Mouse (Mus musculus) large intestine, adult 2 months (tissue): ENCODE results near the gene Serpinb1c. TPM values are rescaled to one million over a fixed set of nuclear protein-coding genes. Genes with fewer than 3 reads are reported as not detected.
"Not testable (repeated sequence)": the region's sequence is repeated elsewhere in the genome, so short reads cannot be mapped to it uniquely, and the experiment has no call there.

Source experiments
- DNase-seq: peaks from one replicate; pipeline ENCODE4 v3.0.0-alpha.2; 2012; ENCODE audit warnings: low read depth, low spot score
- WGBS: fragments of 180-500 bp; shearing (Covaris S2); methylation state at CpG from one replicate; pipeline ENCODE4 v1.1.7; 2018; 5-methylcytosine and 5-hydroxymethylcytosine counted together
- polyA plus RNA-seq: library from polyadenylated mRNA; depleted of rRNA; stranded (reverse); fragments of >200 nt; gene quantifications from 2 replicates; pipeline ENCODE4 v1.2.3, GENCODE M21; 2012; rRNA removed

Serpinb1c gene
- not detected in 2 replicates for polyA plus RNA-seq

DNA sequence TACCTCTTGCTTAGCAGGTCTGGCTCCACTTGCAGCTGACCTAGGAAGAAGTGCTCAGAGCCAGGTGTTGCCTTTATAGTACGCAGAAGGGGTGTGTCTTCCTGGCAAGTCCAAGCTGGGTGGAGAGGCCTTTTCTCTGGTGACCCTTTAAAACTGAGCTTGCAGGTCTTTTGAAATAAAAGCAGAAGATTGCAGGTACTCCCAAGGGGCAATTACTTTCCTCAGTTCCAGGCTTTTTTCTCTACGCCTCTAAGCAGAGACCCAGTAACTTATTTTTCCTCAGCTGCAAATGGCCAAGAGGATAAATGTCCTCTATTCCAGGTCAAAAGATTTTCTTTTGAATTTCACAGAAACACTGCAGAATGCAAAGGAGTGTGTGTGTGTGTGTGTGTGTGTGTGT is at the start of gene Serpinb1c:
TSS of gene Serpinb1c (minus strand) at position 101 of the 400 bp plus-strand sequence.
- peak; percentile 24 for DNase-seq
- WGBS, result 46% methylated on average over 2 of the region's 2 CpGs

DNA sequence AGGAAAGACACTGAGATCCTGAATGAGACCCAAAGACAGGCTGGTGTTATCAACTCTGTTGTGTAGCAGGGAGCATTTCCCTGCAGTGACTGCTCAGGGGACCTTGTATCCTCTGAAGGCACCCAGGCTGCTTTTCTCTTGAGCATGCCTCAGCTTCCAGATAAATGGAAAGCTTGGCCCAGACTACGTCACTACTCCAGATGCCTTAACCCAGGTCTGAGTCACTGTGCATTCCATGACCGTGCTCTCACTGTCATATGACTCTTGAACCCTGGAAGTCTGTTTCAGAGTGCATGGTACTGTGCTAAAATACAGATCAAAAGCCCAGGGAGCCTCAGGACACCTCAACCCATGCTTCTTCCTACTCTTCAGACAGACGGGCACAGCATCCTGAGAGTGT is 41.2 kb upstream of the Serpinb1c start:
- not testable (repeated sequence) for DNase-seq
- WGBS, result 54% methylated on average over 3 of the region's 3 CpGs

DNA sequence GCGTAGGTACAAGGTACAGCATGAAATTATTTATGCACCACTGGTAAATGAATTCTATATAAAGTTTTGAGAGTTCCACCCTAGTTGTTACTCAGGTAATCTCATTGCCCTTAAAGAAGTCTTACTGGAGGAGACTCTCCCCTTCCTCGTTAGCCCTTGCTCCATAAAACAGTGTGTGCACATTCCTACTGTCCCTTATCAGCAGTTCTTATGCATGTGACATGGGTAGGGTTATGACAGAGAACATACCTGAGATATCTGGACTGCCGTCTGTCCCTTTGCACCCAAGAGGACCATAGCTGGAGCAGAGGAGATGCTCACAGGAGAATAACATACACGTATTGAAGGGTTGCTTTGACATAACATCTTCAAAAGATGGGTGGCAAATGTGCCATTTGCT is 40.3 kb upstream of the Serpinb1c start:
- DNase-seq, result not testable (repeated sequence)
- 53% methylated on average over 4 of the region's 4 CpGs for WGBS

DNA sequence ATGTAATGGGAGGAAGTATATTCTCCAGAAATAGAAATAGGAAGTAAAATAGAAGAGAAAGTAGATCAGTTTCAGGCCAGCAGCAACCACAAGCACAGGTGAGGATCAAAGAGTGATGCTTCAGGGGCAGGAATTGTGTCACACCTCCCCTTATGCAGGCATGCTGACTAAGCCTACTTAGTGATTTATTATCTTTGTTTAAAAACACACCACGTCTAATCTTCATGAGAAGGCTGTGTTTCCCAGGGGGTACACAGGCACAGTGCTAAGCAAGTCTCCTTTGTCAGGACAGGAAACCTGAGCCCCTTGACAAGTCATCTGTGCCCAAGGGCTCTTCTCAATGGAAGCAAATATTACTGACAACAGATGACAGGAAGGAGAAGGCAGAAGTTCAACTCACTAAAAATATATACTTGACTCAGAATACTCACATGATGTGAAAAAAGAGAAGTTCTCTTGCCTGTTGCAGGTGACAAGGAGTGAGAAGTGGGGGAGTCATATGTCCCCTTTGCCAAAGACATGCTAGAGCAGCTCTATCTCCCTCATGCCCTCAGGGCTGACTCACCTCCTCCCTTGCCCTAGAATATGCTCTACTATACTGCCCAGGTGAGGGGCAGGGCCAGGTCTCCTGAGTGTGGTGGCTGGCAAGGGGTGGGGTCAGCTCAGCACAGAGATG is 36.8 kb upstream of the Serpinb1c start:
- WGBS, result 9% methylated on average over 1 of the region's 1 CpGs
- DNase-seq, result no peak

DNA sequence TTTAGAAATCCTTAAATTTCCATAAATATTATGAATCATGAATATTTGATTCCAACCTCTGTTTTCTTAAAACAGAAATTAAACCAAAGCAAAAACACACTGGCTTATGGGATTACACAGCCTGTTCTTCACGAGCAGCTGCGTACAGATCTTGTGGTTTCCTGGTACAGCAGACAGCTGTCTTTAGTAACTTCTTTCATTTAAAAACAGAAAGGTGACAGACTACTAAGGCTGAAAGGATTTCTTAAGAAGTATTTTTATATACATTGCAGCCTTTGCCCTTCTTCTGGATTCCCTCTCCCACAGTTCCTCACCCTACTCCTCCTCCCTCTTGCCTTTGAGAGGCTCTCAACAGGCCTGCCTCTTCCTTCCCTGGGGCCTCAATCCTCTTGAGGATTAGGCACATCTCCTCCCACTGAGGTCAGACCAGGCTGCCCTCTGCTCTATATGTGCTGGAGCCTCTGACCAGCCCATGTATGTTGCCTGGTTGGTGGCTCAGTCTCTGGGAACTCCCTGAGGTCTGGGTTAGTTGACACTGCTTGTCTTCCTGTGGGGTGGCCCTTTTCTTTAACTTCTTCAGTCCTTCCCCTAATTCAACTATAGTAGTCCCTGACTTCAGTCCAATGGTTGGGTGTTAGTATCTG is 31.2 kb upstream of the Serpinb1c start:
- no peak for DNase-seq
- 65% methylated on average over 2 of the region's 2 CpGs for WGBS

DNA sequence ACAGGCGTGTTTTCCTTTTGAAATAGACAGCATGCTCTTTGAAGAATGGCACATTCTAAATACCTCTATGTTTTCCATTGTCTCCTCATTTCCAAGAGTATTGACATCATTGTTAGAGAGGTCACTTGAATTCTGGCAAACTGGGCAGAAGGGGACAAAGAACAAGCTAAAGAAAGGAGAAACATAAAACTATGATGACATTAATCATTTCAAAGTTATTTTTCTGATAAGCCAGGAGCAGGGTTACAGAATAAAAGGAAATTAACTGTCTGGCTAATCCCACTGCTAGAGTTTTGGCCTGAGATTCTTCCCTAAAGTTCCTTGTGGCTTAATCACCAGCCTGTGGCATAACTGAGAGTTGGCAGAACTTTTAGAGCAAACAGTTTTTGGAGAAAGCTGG is 29.2 kb upstream of the Serpinb1c start:
- 83% methylated on average over 1 of the region's 1 CpGs for WGBS
- no peak for DNase-seq

DNA sequence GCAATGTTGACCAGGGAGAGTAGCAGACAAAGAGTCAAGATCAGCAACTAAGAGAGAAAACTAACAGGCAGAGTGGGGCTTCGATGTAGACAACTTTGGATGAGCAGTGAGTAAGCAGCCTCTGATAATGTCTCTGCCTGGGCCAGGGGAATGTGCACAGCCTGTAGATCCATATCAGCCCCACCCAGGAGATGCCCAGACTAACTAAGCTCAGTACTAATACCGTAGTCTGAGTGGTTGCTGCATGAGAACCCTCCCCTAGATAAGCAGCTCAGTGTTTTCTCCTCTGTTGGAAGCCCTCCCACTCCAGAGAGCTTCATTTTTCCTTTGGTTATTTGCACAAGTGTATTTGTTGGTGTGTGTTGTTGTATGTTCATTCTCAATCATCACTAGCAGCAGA is 28.6 kb upstream of the Serpinb1c start:
- no peak for DNase-seq
- WGBS, result 61% methylated on average over 2 of the region's 2 CpGs

DNA sequence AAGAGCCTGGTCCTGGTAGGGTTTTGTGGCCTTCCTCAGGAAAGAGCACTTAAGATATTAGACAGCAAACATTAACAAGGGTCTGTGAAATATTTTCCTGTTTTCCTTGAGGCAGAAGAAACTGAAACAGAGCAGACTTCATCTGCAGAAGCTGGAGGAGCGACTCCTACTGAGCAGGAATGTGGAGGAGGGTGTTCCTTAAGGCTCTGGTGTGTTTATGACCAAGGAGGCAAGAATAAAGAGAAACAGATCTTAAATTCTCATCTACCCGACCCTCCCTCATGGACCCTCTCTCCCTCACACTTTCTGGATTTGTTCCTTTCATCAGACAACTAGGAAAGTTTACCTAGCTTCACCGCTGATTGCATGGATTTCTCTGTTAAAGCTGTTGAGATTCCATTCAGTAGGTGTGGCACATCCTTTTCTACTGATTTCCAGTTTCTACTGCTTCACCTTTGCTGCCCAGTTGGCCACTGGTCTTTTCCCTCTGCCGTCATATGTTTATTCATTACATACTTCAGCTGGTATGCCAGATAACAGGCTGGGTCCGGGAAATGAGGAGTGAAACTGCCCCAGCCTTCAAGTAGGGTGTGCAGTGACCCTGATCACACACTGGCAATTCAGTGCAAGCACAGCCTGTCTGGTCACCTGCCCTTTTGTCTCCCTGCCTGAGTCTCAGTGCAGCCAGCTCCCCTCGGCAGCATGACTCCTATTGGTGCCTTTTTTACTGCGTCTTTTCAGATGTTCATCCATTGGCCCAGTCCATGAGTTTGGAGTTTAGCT is 26.8 kb upstream of the Serpinb1c start:
- DNase-seq, result no peak

DNA sequence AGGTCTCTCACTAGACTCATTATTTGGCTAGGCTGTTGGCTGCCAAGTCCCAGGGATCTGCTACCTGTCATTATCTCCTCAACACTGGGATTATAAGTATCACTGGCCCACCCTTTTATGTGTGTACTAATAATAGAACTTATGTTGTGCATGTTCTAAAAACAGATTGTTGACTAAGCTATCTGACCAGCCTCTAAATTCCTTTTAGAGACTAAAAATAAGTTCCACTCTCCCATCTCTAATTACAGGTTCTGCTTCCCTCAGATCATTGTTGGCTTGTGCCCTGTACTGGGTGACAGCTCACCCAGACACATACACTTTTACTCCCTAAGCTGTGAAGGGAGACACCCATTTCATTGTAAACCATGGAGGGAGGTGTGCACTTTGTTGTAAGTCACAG is 24.6 kb upstream of the Serpinb1c start:
- DNase-seq, result no peak

More for the DNA sequence above, 26.8 kb upstream of the Serpinb1c start:
- WGBS, result 20% methylated on average over 7 of the region's 7 CpGs

DNA sequence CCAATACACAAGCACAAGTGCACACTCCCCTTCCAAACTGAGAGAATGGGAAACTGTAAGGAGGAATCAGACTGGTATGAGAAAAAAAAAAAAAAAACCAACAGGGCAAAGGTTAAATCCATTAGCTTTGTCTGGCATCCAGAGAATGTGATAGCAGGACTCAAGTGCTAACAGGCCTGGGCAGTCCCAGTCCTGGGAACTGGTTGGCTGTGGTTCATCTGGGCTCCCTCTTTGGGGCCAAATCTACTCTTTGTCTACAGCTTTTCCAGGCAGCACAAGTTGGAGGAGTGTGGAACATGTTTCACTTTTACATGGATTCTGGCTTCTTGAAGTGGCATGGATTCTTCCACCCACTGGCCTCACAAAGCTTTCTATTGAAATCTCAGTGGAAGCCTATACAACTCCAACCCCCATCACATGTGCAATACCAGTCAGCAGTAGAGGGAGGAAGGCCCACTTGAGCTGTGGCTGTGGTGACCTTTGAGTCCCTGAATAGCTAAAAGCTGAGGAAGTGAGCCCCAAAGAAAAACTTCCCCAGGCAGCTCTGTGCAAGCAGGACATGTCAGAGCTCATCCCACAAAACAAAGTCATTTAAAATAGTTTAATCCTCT is 14.9 kb upstream of the Serpinb1c start:
- no peak for DNase-seq

DNA sequence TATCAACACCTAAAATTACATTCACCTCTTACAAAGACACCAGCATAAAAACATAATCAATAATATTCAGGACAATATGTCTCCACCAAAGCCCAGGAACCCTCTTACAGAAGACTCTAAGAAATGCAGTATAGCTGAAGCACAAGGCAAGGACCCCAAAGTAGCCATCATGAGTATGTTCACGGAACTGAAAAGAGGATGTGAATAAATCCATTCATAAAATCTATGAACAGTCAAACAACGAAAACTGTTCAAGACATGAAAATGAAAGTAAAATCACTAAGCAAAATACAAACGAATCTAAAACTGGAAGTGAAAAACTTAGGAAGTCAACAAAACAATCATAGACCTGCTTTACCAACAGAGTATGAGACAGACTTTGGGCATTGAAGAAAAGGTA is 10.2 kb upstream of the Serpinb1c start:
- no peak for DNase-seq

DNA sequence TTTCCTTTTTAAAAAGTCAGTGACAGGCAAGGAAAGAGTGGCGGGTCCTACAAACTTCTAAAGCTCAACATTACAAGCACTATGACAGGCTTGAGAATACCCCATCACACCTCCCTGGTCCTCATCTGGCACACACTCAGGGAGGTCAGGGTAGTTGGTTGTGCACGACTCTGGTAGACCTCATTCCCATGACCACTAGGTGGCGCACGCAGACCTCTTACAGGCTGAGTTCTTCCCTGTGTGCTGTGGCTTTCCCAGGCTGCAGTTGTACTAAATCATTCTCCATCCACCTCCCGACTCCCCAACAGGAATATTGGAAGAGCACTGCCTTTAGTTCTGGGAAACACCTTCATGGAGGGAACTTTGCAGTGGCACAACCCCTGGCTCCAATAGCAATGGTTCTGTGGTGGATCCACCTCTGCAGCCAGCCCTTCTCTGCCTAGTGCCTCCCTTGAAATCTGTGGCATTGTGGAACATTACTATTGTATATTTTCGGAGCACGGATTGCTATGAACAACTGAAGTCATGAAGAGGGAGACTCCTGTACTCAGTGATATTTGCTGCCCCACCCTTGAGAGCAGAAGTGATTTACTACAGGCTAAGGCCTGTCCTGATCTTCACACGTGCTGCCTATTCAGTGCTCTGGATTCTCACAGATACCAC is 5.3 kb upstream of the Serpinb1c start:
- peak; percentile 80 for DNase-seq
- WGBS, result 24% methylated on average over 8 of the region's 8 CpGs

More for the DNA sequence above, 10.2 kb upstream of the Serpinb1c start:
- WGBS, result 40% methylated on average over 3 of the region's 3 CpGs

DNA sequence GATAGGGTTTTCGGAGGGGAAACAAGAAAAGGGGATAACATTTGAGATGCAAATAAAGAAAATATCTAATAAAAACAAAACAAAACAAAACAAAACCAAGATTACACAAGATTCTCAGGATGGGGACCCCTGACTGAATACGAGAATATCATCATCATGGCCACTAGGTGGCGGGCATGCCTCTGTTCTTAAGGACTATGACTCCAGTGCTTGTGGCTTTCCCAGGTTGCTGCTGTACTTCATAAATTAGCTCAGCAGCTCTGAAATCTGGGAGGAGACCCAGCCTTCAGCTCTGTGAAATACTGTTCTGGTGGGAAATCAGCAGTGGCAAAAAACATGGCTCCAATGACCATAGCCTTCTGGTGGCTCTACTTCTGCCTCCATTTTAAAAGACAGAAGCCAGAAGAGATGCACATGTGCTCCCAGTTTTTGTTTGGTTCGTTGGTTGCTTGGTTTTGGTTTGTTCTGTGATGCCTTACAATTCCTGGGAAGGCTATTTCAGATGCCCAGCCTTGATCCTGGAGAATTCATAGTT is 4.5 kb upstream of the Serpinb1c start:
- 16% methylated on average over 4 of the region's 4 CpGs for WGBS
- peak; percentile 8 for DNase-seq

DNA sequence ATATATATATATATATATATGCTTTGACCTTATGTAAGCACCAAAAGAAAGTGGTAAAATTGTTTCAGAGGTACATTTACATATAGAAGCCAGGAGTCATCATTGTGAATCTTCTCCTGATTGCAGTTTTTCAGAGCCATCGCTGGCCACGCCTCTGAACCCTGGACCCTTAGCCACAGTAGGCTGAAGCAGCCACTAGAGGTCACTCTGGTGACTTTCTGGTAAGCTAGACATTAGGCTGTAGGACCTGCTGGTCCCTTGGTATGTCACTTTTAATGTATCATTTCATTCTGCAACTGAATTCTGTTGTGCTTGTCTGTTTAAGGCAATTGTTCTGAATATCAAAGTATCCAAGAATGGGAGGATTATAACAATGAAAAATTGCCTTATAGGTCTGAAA is 2.6 kb upstream of the Serpinb1c start:
- DNase-seq, result peak; percentile 33
- WGBS, result 2% methylated on average over 2 of the region's 2 CpGs

DNA sequence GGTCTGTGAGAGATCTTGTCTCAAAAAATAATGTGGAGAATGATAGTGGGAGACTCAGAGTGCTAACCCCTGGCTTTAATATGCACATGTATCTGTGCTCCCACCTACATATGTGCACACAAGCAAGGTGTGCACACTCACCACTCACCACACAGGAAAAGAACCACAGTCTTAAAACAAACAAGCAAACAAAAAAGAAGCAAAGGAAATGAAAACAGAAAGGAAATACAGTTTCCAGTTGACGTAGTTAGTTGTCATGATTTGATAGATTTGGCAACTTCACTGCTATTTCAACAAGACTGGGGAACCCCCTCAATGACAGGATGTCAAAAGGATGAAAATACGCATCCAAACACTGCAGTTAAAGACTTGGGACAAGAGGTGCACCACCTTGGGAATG is 1.1 kb upstream of the Serpinb1c start:
- DNase-seq, result not testable (repeated sequence)
- 79% methylated on average over 1 of the region's 2 CpGs for WGBS

DNA sequence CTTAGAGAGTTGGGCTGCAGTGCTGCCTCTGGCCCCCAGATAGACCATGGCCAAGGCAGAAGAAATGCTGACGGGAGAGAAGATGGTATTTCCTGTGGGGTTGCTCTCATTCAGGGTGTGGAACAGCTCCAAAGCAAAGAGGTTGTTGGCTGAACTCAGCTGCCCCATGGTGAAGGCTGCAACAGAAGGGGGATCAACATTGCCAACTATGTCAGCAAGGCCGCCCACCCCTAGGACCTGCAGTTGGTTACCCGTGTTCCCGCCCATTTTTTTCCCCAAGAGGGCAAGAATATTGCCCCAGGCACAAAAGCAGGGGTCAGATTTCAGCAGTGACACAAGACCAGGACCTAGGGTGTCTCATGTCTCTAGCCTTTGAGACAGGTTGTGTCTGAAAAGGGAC is 1.1 kb downstream of the Serpinb1c start:
- no peak for DNase-seq
- 76% methylated on average over 4 of the region's 4 CpGs for WGBS

DNA sequence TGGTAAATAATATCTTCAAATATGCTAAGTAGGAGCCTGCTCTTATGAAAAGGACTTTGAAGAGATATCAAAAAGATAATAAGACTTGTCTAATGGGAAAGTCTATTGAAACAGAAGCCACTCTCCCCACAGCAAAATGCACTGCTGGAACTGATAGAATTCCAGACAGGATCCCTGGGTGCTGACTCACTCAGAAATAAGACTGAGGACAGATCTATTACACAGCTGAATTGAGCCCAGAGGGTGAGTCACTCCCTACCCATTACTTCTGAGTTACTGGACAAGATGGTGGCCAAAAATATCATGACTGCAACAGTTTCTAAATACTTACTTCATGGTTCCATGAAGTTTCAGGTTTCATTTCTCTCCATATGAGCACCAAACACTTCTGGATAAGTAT is 13.3 kb downstream of the Serpinb1c start:
- no peak for DNase-seq

DNA sequence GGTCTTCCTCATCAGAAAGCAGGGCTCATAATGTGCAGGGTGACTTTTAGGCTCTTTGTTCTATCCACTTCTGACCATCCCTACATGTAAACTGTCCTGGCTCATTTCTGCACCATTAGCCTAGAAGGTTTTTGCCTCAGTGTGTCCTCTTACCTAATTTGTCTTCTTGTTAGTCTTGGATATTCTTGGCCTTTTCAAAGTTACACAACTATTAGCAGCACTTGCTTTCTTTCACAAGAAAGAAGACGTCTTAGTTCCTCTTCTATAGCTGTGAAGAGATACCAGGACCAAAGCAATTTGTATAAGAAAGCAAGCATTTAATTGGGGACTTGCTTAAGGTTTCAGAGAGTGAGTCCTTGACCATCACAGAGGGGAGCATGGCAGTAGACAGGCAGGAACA is 24.1 kb downstream of the Serpinb1c start:
- 76% methylated on average over 1 of the region's 1 CpGs for WGBS
- no peak for DNase-seq

DNA sequence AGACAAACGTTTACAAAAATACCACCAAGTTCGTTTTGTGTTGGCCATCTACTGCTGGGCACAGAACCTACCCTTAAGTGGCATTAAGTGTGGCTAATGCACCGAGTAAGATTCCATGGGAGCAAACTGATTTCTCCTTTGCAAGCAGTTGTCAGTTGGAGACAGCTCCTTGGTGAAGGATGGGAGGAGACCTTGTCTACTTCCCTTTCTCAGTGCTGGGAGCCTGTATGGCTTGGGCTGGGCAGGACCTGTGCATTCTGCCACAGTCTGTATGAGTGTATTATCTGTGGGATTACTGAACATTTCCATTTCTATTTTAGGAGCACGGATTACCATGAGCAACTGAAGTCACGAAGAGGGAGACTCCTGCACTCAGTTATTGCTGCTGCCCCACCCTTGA is 29.2 kb downstream of the Serpinb1c start:
- DNase-seq, result no peak
- 57% methylated on average over 5 of the region's 5 CpGs for WGBS

DNA sequence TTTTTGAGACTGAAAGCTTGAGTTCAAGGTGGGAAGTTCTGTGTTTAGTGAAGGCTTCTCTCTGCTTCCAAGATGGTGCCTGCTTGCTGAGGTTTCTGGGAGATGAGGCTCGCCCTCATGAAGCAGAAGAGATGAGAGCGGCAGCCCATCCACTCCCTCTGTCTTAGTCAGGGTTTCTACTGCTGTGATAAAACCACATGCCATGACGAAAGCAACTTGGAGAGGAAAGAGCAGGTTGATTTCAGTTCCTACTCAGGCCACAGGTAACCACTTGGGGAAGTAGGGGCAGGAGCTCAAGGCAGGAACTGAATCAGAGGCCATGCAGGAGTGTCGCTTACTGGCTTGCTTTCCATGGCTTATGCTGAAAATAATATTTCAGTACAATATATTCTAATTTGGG is 29.8 kb downstream of the Serpinb1c start:
- 80% methylated on average over 4 of the region's 4 CpGs for WGBS

More for the DNA sequence above, 29.8 kb downstream of the Serpinb1c start:
- DNase-seq, result not testable (repeated sequence)
